Mouse (Mus musculus): Measurements from ENCODE around the gene Dnm1. TPM values are rescaled to one million over a fixed set of nuclear protein-coding genes. Genes with fewer than 3 reads are reported as not detected.

Gene Dnm1
- polyA plus RNA-seq, 1 experiment from 2014 or later = 2.4 TPM

GRCm38 (mm10) chr2:32347019-32347418 lies 6.1 kb downstream of the Dnm1 start:
- Histone ChIP-seq H3K9ac (no peak overlapping the region), H3K27ac (no peak overlapping the region), H3K27me3 (replicated peaks) (peaks cover 61% of the 10 kb centered on the region), H3K4me2 (no peak overlapping the region), H3K9me3 (replicated peaks) (no peaks in the 10 kb centered on the region), H3K4me1 (peaks cover 1% of the 10 kb centered on the region; the same call in 1 of the 2 replicates), H3K4me3 (no peak overlapping the region), H3K36me3 (no peaks in the 10 kb centered on the region)
- ATAC-seq = no peak
- 58% methylated on average over 6 of the region's 6 CpGs for WGBS (ENCODE audit: insufficient replicate concordance)

GRCm38 (mm10) chr2:32344598-32345321 lies 8.4 kb downstream of the Dnm1 start:
- peaks cover 51% of the 10 kb centered on the region for H3K27me3 ChIP-seq (replicated peaks)
- no peak for ATAC-seq
- no peaks in the 10 kb centered on the region for H3K9me3 ChIP-seq (replicated peaks)
- no peak overlapping the region for H3K4me3 ChIP-seq
- no peak overlapping the region for H3K4me2 ChIP-seq
- H3K27ac ChIP-seq = no peak overlapping the region
- WGBS (ENCODE audit: insufficient replicate concordance) = 61% methylated on average over 14 of the region's 14 CpGs
- H3K9ac ChIP-seq = no peak overlapping the region
- no peaks in the 10 kb centered on the region for H3K4me1 ChIP-seq
- no peaks in the 10 kb centered on the region for H3K36me3 ChIP-seq

- H3K4me3 ChIP-seq = no peak overlapping the region
- peaks cover 45% of the 10 kb centered on the region for H3K27me3 ChIP-seq (replicated peaks)
- no peak for ATAC-seq
- H3K4me1 ChIP-seq = no peaks in the 10 kb centered on the region
- H3K9ac ChIP-seq = no peak overlapping the region
- H3K4me2 ChIP-seq = no peak overlapping the region
- H3K27ac ChIP-seq = no peak overlapping the region
- no peaks in the 10 kb centered on the region for H3K36me3 ChIP-seq
- WGBS (ENCODE audit: insufficient replicate concordance) = 56% methylated on average over 10 of the region's 10 CpGs
- H3K9me3 ChIP-seq (replicated peaks) = no peaks in the 10 kb centered on the region
Measured at GRCm38 (mm10) chr2:32344056-32344455, 9.1 kb downstream of the Dnm1 start.

- no peak overlapping the region for H3K27ac ChIP-seq
- ATAC-seq = no peak
- H3K9ac ChIP-seq = no peak overlapping the region
- no peak overlapping the region for H3K4me3 ChIP-seq
- no peak overlapping the region for H3K4me2 ChIP-seq
- H3K36me3 ChIP-seq = no peaks in the 10 kb centered on the region
- no peaks in the 10 kb centered on the region for H3K4me1 ChIP-seq
- WGBS (ENCODE audit: insufficient replicate concordance) = 78% methylated on average over 2 of the region's 2 CpGs
- H3K27me3 ChIP-seq (replicated peaks) = peaks cover 38% of the 10 kb centered on the region
- no peaks in the 10 kb centered on the region for H3K9me3 ChIP-seq (replicated peaks)
Measured at GRCm38 (mm10) chr2:32343351-32343671, 9.8 kb downstream of the Dnm1 start.

- H3K27ac ChIP-seq = no peak overlapping the region
- no peak overlapping the region for H3K4me3 ChIP-seq
- no peaks in the 10 kb centered on the region for H3K9me3 ChIP-seq (replicated peaks)
- 60% methylated on average over 6 of the region's 6 CpGs for WGBS (ENCODE audit: insufficient replicate concordance)
- no peak for ATAC-seq
- H3K36me3 ChIP-seq = no peaks in the 10 kb centered on the region
- peaks cover 37% of the 10 kb centered on the region for H3K27me3 ChIP-seq (replicated peaks)
- H3K9ac ChIP-seq = no peak overlapping the region
- no peaks in the 10 kb centered on the region for H3K4me1 ChIP-seq
- no peak overlapping the region for H3K4me2 ChIP-seq
Measured at GRCm38 (mm10) chr2:32342539-32343350, 10.4 kb downstream of the Dnm1 start.

- Histone ChIP-seq H3K4me2 (no peak overlapping the region), H3K4me3 (no peak overlapping the region), H3K4me1 (no peaks in the 10 kb centered on the region), H3K36me3 (no peaks in the 10 kb centered on the region), H3K27ac (no peak overlapping the region), H3K27me3 (replicated peaks) (peaks cover 39% of the 10 kb centered on the region), H3K9me3 (replicated peaks) (no peaks in the 10 kb centered on the region), H3K9ac (no peak overlapping the region)
- no peak for ATAC-seq
- 73% methylated on average over 4 of the region's 4 CpGs for WGBS (ENCODE audit: insufficient replicate concordance)
Measured at GRCm38 (mm10) chr2:32342039-32342438, 11.1 kb downstream of the Dnm1 start.

- no peak overlapping the region for H3K4me2 ChIP-seq
- ATAC-seq = no peak
- no peaks in the 10 kb centered on the region for H3K4me1 ChIP-seq
Measured at GRCm38 (mm10) chr2:32341634-32341939, 11.6 kb downstream of the Dnm1 start.

GRCm38 (mm10) chr2:32340836-32341633 lies 12.1 kb downstream of the Dnm1 start:
- H3K9me3 ChIP-seq (replicated peaks) = no peaks in the 10 kb centered on the region
- no peak overlapping the region for H3K4me2 ChIP-seq
- H3K4me1 ChIP-seq = no peaks in the 10 kb centered on the region
- no peak overlapping the region for H3K9ac ChIP-seq
- H3K4me3 ChIP-seq = no peak overlapping the region
- WGBS (ENCODE audit: insufficient replicate concordance) = 68% methylated on average over 13 of the region's 13 CpGs
- ATAC-seq = no peak
- peaks cover 47% of the 10 kb centered on the region for H3K27me3 ChIP-seq (replicated peaks)
- no peaks in the 10 kb centered on the region for H3K36me3 ChIP-seq
- no peak overlapping the region for H3K27ac ChIP-seq

More at GRCm38 (mm10) chr2:32341634-32341939, 11.6 kb downstream of the Dnm1 start:
- Histone ChIP-seq H3K9ac (no peak overlapping the region), H3K9me3 (replicated peaks) (no peaks in the 10 kb centered on the region), H3K27me3 (replicated peaks) (peaks cover 42% of the 10 kb centered on the region), H3K4me3 (no peak overlapping the region), H3K27ac (no peak overlapping the region), H3K36me3 (no peaks in the 10 kb centered on the region)
- WGBS (ENCODE audit: insufficient replicate concordance) = 64% methylated on average over 4 of the region's 4 CpGs

- Histone ChIP-seq H3K36me3 (no peaks in the 10 kb centered on the region), H3K27me3 (replicated peaks) (peaks cover 55% of the 10 kb centered on the region), H3K9me3 (replicated peaks) (no peaks in the 10 kb centered on the region), H3K27ac (no peak overlapping the region), H3K4me3 (no peak overlapping the region), H3K4me1 (no peaks in the 10 kb centered on the region), H3K9ac (no peak overlapping the region), H3K4me2 (no peak overlapping the region)
- ATAC-seq = no peak
- whole genome bisulfite sequencing (ENCODE audit: insufficient replicate concordance) = 30% methylated on average over 26 of the region's 26 CpGs
Measured at GRCm38 (mm10) chr2:32339912-32340642, 13.1 kb downstream of the Dnm1 start.

GRCm38 (mm10) chr2:32335888-32336287 lies 17.2 kb downstream of the Dnm1 start:
- WGBS (ENCODE audit: insufficient replicate concordance) = 35% methylated on average over 15 of the region's 15 CpGs
- Histone ChIP-seq H3K9me3 (replicated peaks) (no peaks in the 10 kb centered on the region), H3K27ac (no peak overlapping the region), H3K4me3 (no peak overlapping the region), H3K4me2 (no peak overlapping the region), H3K27me3 (replicated peaks) (peaks cover 78% of the 10 kb centered on the region), H3K9ac (no peak overlapping the region), H3K4me1 (no peaks in the 10 kb centered on the region), H3K36me3 (no peaks in the 10 kb centered on the region)
- ATAC-seq = no peak

GRCm38 (mm10) chr2:32332159-32332558 lies 21.0 kb downstream of the Dnm1 start:
- H3K36me3 ChIP-seq = no peaks in the 10 kb centered on the region
- ATAC-seq = no peak
- H3K27ac ChIP-seq = no peak overlapping the region
- H3K4me2 ChIP-seq = no peak overlapping the region
- H3K27me3 ChIP-seq (replicated peaks) = peaks cover 76% of the 10 kb centered on the region
- H3K9me3 ChIP-seq (replicated peaks) = no peaks in the 10 kb centered on the region
- H3K9ac ChIP-seq = no peak overlapping the region
- WGBS (ENCODE audit: insufficient replicate concordance) = 66% methylated on average over 5 of the region's 5 CpGs
- H3K4me1 ChIP-seq = no peaks in the 10 kb centered on the region
- H3K4me3 ChIP-seq = no peak overlapping the region
